Mouse (Mus musculus) lung, postnatal 0 days (tissue): Measurements from ENCODE around the gene Zfp64.

ENCODE experiments used
- CTCF ChIP-seq: IDR thresholded peaks from 2 replicates; pipeline ENCODE4 v1.5.1; 2016; ENCODE audit warnings: antibody characterized with exemption, mild to moderate bottlenecking
- EP300 ChIP-seq: IDR thresholded peaks from 2 replicates; pipeline ENCODE4 v1.6.1; 2016; ENCODE audit warnings: antibody characterized with exemption, mild to moderate bottlenecking, control low read depth

GRCm38 (mm10) chr2:168968136-168968925 lies 12.9 kb upstream of the Zfp64 start:
- no peak for TF ChIP-seq CTCF
- TF ChIP-seq EP300: no peak
